Mouse (Mus musculus): ENCODE measurements around the gene Mapt.

Gene Mapt

DNA sequence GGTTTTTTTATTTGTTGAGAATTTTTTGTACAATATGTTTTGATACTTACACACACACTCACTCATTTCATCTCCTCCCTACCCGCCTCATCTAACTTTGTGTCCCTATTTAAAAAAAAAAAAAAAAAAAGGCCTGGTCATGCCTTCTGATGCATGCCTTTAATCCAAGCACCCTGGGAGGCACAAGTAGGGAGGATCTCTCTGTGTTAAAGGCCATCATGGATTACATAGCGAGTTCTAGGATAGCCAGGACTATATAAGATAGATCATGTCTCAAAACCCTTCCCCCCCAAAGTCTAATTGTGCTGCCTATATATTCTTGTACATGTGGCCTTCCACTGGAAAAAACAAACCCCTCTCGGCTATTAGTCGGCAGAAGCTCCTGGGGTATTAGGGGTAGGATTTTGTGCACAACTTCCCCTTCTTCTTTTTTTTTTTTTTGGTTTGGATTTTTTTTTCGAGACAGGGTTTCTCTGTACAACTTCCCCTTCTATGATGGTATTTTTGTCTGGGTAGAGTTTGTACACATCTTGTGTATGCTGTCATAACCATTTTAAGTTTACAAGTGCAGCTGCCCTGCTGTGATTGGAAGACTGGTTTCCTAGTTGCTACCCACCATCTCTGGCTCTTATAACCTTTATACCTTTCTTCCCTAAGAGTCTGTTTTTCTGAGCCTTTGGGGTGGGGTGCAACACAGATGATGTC, 136.4 kb downstream of the Mapt start:
- in situ Hi-C loops (cut with MboI, MseI) = loop anchor here in 1 of 2 experiments (5.0 kb wide), 1 partner anchor 40 kb away; no protein-coding TSS in a partner anchor

DNA sequence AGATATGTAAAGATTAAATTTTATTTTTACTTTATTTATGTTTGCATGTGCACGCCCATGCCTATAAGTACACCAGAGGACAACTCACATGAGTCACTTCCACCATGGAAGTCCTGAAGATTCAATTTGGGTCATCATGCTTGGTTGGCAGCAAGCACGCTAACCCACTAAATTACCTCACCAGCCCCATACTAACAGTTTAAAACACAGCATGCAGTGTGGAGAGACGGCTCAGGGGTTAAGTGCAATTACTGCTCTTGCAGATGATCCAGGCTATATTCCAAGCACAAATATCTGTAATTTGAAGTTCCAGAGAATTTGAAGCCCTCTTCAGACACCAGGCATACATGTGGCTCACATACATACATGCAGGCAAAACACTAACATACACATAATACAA, 145.1 kb downstream of the Mapt start:
- in situ Hi-C loops (cut with MboI, MseI) = no loop called here

DNA sequence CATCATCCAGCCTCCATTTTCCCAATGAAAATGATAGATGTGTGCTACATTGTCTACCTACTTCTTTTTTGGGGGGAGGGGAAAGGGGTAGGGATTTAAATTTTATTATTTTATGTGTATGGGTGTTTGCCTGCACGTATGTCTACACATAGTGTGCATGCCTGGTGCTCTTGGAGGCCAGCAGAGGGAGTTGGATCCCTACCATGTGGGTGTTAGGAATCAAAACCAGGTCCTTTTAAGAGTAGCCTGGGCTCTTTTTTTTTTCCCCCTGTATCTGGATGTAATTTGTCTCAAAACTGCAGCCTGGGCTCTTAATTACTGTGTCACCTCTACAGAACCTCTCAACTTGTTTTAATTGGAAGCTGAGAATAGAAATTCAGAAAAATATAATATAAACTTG, 148.4 kb downstream of the Mapt start:
- in situ Hi-C loops (cut with MboI, MseI) = no loop called here

All from T-helper 17 cell (primary cell).